Mouse (Mus musculus) layer of hippocampus, adult 6 months (tissue): ENCODE results near the gene Asic2. TPM values are rescaled to one million over a fixed set of nuclear protein-coding genes. Genes with fewer than 3 reads are reported as not detected.

Experiments used
- long read RNA-seq, 2 experiments: library from polyadenylated mRNA; unstranded; transcript quantifications; one replicate each; pipeline ENCODE4 v2.0.0; 2019 to 2020
- polyA plus RNA-seq: library from polyadenylated mRNA; unstranded; fragments of <200 nt; fragmentation: Nextera tagmentation; gene quantifications from 2 replicates; pipeline ENCODE4 v1.2.3, GENCODE M21; 2021

Gene Asic2
- polyA plus RNA-seq: 8.4 and 9.6 TPM in 2 replicates
- long read RNA-seq, experiment 1, transcript Asic2-201 (10 exons, 3,436 nt): major isoform, 14 of 32 reads
- long read RNA-seq, experiment 1, partial matches to known transcripts: 12 of 32 reads
- long read RNA-seq, experiment 1, other reads (novel, unspliced or antisense): 6 of 32 reads
- long read RNA-seq, experiment 2, transcript Asic2-201 (10 exons, 3,436 nt): major isoform, 42 of 83 reads
- long read RNA-seq, experiment 2, partial matches to known transcripts: 5 of 83 reads
- long read RNA-seq, experiment 2, other reads (novel, unspliced or antisense): 36 of 83 reads

GRCm38 (mm10) chr11:81968401-81968881 is at the start of gene Asic2:
Gene Asic2 (minus strand): TSS chr11:81968457.

GRCm38 (mm10) chr11:81860250-81860972 is 107.8 kb downstream of the Asic2 start, which contains the start of gene 5530401A14Rik:
Gene 5530401A14Rik (plus strand): TSS chr11:81860673.

GRCm38 (mm10) chr11:80858065-80858464 is 1110.2 kb downstream of the Asic2 start, which contains the start of gene Spaca3:
Gene Spaca3 (plus strand): TSS chr11:80858365.

Other genes with a start within 250 kb of the Asic2 start
- gene 5530401A14Rik, start 107.8 kb downstream of the Asic2 start, polyA plus RNA-seq: 0.06 and 0.09 TPM in 2 replicates
- gene Ccl2, start 67.1 kb upstream of the Asic2 start, polyA plus RNA-seq: 0.36 and 1.4 TPM in 2 replicates
- gene Gm17268, start 70.1 kb upstream of the Asic2 start, polyA plus RNA-seq: not detected in 2 replicates
- gene Ccl7, start 77.3 kb upstream of the Asic2 start, polyA plus RNA-seq: 0.36 and 0.44 TPM in 2 replicates
- not detected in 2 replicates for gene Ccl11, start 89.4 kb upstream of the Asic2 start, polyA plus RNA-seq
- gene Ccl12, start 133.4 kb upstream of the Asic2 start, polyA plus RNA-seq: 7.8 and 13.7 TPM in 2 replicates
- 0.58 TPM in 1 of 2 replicates, not detected in the other for gene Ccl8, start 146.7 kb upstream of the Asic2 start, polyA plus RNA-seq